Mouse (Mus musculus) small intestine, adult 2 months (tissue): ENCODE measurements around the gene Neurl1a.

Source experiments
- CTCF ChIP-seq: fragments of 200-500 bp; IDR thresholded peaks from 2 replicates; pipeline ENCODE4 v1.5.1; 2012; ENCODE audit warnings: low read depth, mild to moderate bottlenecking, control low read depth, inconsistent platforms, low read length, moderate library complexity, mixed read lengths; ENCODE audit not compliant: insufficient replicate concordance, insufficient read length; ENCODE audit errors: extremely low read depth
- POLR2A ChIP-seq: fragments of 200-500 bp; IDR thresholded peaks from 2 replicates; pipeline ENCODE4 v1.6.1; 2012; ENCODE audit warnings: low read depth, mild to moderate bottlenecking, control low read depth, inconsistent platforms, low read length, moderate library complexity

- TF ChIP-seq CTCF (no peak), POLR2A (no peak)
These were observed 24.4 kb downstream of the Neurl1a start for GRCm38 (mm10) chr19:47203042-47203441.
